Mouse (Mus musculus) hindbrain, postnatal 0 days (tissue): ENCODE measurements around the gene Pcgf2. TPM values are rescaled to one million over a fixed set of nuclear protein-coding genes. Genes with fewer than 3 reads are reported as not detected.

Experiments used
- ATAC-seq: fragments of 200-750 bp; cut with Nextera tagmentation; 2 replicates; pipeline ENCODE4 v1.8.0; 2017; ENCODE audit warnings: mild to moderate bottlenecking, moderate TSS enrichment, moderate library complexity
- DNase-seq: peaks from one replicate; pipeline ENCODE4 v3.0.0-alpha.2; 2015; ENCODE audit warnings: low spot score
- H3K27ac ChIP-seq: fragments of 300-500 bp; sonication (generic); 2 replicates; pipeline ENCODE4 v1.5.1; 2014; ENCODE audit warnings: mild to moderate bottlenecking
- H3K27me3 ChIP-seq: fragments of 300-500 bp; sonication (generic); 2 replicates; pipeline ENCODE4 v1.6.1; 2014; ENCODE audit warnings: low read length, mixed read lengths; ENCODE audit not compliant: insufficient read depth
- H3K36me3 ChIP-seq: fragments of 300-500 bp; sonication (generic); 2 replicates; pipeline ENCODE4 v1.6.1; 2014; ENCODE audit warnings: low read length, mixed read lengths; ENCODE audit not compliant: insufficient read depth
- H3K4me1 ChIP-seq: fragments of 300-500 bp; sonication (generic); 2 replicates; pipeline ENCODE4 v1.6.1; 2014; ENCODE audit warnings: antibody characterized with exemption, low read length, mixed read lengths; ENCODE audit not compliant: insufficient read depth
- H3K4me2 ChIP-seq: fragments of 300-500 bp; sonication (generic); 2 replicates; pipeline ENCODE4 v1.6.1; 2014; ENCODE audit warnings: low read depth, mild to moderate bottlenecking, low read length, moderate library complexity, mixed read lengths
- H3K4me3 ChIP-seq: fragments of 300-500 bp; sonication (generic); 2 replicates; pipeline ENCODE4 v1.5.1; 2014; ENCODE audit warnings: low read length
- H3K9ac ChIP-seq: fragments of 300-500 bp; sonication (generic); replicated peaks from 2 replicates; pipeline ENCODE4 v1.6.1; 2014; ENCODE audit warnings: mild to moderate bottlenecking, low read length, moderate library complexity, mixed read lengths
- H3K9me3 ChIP-seq: fragments of 300-500 bp; sonication (generic); 2 replicates; pipeline ENCODE4 v1.6.1; 2016; ENCODE audit warnings: low read length, mixed read lengths
- CTCF ChIP-seq: IDR thresholded peaks from 2 replicates; pipeline ENCODE4 v1.5.1; 2016; ENCODE audit warnings: antibody characterized with exemption, control low read depth, low read depth
- WGBS: fragments of 180-500 bp; shearing (Covaris S2); extraction: QIAGEN DNeasy Blood & Tissue Kit; methylation state at CpG from one replicate; pipeline ENCODE4 v1.1.7; 2014; 5-methylcytosine and 5-hydroxymethylcytosine counted together
- polyA plus RNA-seq: library from polyadenylated mRNA; unstranded; fragments of >200 nt; fragmentation: Nextera tagmentation; extraction: Ambion mirVana; gene quantifications from 2 replicates; pipeline ENCODE4 v1.2.1, GENCODE M21; 2015
- total RNA-seq: library from RNA; depleted of rRNA; stranded (reverse); fragments of >200 nt; gene quantifications from 2 replicates; pipeline ENCODE4 v1.2.3, GENCODE M21; 2014

Pcgf2 gene
- total and polyA plus RNA-seq, 2 experiments from 2014 or later = 13.3 to 18.0 TPM

DNA sequence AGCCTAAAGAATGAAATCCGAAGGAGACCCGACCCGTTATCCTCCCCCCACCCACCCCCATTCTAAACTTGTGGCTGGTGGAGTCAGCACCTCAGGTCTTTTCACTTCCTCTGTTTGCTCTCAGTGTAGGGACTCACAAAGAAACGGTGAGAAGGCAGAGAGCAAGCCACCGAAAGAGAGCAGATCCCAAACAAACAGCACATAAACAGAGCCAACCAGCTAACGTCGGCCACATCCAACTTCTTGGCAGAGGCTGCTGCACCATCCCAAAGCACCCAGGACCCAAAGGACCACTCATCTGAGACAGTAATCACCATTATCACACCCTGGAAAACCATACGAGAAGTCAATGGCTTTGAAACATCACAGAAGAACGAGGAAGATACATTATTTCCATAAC lies 43.1 kb upstream of the Pcgf2 start:
- Histone ChIP-seq H3K36me3 (peaks cover 19% of the 10 kb centered on the region), H3K4me3 (peak overlapping the region; percentile 75), H3K4me1 (peaks cover 17% of the 10 kb centered on the region), H3K9ac (peak overlapping the region; percentile 86), H3K9me3 (no peaks in the 10 kb centered on the region), H3K27ac (peak overlapping the region; percentile 98), H3K4me2 (peak overlapping the region; percentile 78), H3K27me3 (no peaks in the 10 kb centered on the region)
- TF ChIP-seq CTCF = no peak
- ATAC-seq (no peak), DNase-seq (peak; percentile 8)
- WGBS = 18% methylated on average over 9 of the region's 9 CpGs

DNA sequence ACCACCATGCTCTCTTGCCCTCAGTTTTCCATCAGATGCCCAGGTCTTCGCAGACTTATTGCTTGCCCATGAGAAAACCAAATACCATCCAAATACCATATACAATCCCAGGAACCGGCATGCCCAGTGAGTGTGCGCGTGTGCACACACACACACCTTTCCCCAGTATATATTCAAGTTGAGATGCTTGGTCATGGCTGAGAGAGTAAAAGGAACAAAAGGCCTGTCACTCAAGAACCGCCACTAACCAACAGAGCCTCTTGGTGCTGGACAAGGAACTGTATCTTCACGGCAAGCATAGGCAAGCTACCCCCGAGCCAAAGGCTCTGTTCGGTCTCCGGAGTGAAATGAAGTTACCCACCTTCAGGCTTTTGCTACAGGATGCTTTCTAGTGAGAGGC lies 42.3 kb upstream of the Pcgf2 start:
- 65% methylated on average over 9 of the region's 9 CpGs for WGBS
- no peak for TF ChIP-seq CTCF
- ATAC-seq (no peak), DNase-seq (no peak)
- H3K36me3 ChIP-seq = peaks cover 18% of the 10 kb centered on the region
- no peaks in the 10 kb centered on the region for H3K27me3 ChIP-seq
- H3K9ac ChIP-seq = 0 out of 2 replicates have a peak overlapping the region, but pooled peaks have one; percentile 86
- H3K4me2 ChIP-seq = peak overlapping the region; percentile 78
- peak overlapping the region; percentile 75; the same call in 1 of the 2 replicates for H3K4me3 ChIP-seq
- H3K4me1 ChIP-seq = peaks cover 17% of the 10 kb centered on the region
- no peaks in the 10 kb centered on the region for H3K9me3 ChIP-seq
- H3K27ac ChIP-seq = 0 out of 2 replicates have a peak overlapping the region, but pooled peaks have one; percentile 98

DNA sequence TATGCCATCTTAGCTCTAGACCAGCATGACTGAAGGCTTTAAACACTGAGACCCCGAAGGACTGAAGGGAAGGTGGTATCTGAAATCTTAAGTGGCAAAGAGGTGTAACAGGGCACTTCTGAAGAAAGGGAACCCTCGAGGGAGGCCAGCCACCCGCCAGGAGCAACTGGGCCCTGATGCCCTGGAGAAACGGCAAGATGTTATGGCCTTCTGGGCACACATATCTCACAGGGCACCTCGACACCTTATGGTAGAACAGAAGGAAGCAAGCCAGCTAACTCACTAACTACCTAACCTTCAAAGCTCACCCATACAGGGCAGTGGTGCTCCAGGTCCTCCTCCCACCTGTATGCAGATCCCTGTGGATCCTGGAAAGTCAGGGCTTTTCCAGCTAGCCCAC lies 41.9 kb upstream of the Pcgf2 start:
- Histone ChIP-seq H3K9me3 (no peaks in the 10 kb centered on the region), H3K36me3 (peaks cover 13% of the 10 kb centered on the region), H3K4me1 (peaks cover 17% of the 10 kb centered on the region), H3K4me2 (peak overlapping the region; percentile 78), H3K4me3 (no peak overlapping the region), H3K27ac (no peak overlapping the region), H3K9ac (no peak overlapping the region), H3K27me3 (no peaks in the 10 kb centered on the region)
- DNase-seq (no peak), ATAC-seq (no peak)
- no peak for TF ChIP-seq CTCF
- WGBS = 89% methylated on average over 5 of the region's 5 CpGs

DNA sequence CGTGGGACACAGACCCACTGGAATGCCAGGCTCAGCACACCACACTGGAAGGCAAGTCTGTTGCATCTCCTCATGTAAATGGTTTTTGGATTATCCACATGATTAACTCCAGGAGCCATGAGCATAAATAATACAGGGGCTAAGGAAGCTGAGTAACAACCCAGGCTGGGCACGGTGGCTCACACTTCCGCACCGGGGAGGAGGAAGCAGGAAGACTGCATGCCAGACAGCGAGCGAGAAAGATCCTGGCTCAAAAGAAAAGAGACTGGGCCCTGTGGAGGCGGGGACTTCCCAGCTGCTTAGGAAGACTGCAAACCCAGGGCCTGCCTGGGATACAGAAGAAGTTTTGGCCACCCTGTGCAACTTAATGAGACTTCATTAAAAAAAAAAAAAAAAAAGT lies 39.9 kb upstream of the Pcgf2 start:
- 32% methylated on average over 7 of the region's 7 CpGs for WGBS
- H3K27ac ChIP-seq = 0 out of 2 replicates have a peak overlapping the region, but pooled peaks have one; percentile 32
- no peaks in the 10 kb centered on the region for H3K36me3 ChIP-seq
- H3K9ac ChIP-seq = no peak overlapping the region
- no peaks in the 10 kb centered on the region for H3K9me3 ChIP-seq
- H3K4me1 ChIP-seq = peaks cover 17% of the 10 kb centered on the region
- no peak for TF ChIP-seq CTCF
- no peak overlapping the region for H3K4me2 ChIP-seq
- H3K27me3 ChIP-seq = no peaks in the 10 kb centered on the region
- DNase-seq = no peak
- no peak for ATAC-seq
- H3K4me3 ChIP-seq = no peak overlapping the region

DNA sequence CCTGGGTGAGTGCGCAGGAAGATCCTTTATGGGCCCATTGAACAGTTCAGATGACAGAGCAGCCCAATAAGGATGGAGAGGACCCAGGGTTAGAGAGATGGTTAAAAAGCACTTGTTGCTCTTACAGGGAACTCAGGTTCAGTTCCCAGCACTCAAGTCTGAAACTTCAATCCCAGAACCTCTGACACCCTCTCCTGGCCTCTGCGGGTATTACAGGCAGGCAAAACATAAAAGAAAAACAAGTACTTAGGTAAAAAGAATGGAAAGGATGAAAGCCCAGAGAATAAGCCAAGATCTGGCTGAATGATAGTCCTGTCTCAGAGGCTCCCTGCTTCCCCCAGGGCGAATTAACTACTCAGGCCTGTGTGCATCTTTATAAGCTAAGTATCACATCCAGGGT lies 38.9 kb upstream of the Pcgf2 start:
- no peak overlapping the region for H3K4me2 ChIP-seq
- H3K27me3 ChIP-seq = no peaks in the 10 kb centered on the region
- ATAC-seq (no peak), DNase-seq (no peak)
- no peak overlapping the region for H3K27ac ChIP-seq
- TF ChIP-seq CTCF = peak; percentile 22; the same call in 1 of the 2 replicates
- WGBS = 89% methylated on average over 3 of the region's 3 CpGs
- H3K4me3 ChIP-seq = no peak overlapping the region
- no peaks in the 10 kb centered on the region for H3K36me3 ChIP-seq
- H3K9me3 ChIP-seq = no peaks in the 10 kb centered on the region
- peaks cover 17% of the 10 kb centered on the region for H3K4me1 ChIP-seq
- H3K9ac ChIP-seq = no peak overlapping the region

DNA sequence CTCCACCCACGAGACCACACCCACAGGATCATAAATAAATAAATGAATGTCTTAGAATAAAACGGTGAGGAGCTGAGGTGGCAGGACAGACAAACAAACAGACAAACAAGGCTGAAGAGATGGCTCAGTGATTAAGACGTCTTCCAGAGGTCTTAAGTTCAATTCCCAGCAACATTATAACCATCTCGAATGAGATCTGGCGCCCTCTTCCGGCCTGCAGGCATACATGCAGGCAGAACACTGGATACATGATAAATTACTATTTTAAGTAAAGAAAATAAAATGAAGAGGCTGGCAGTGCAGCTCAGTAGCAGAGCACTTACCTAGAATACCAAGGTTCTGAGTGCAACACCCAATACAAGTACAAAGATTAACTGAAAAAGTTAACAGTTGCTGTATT lies 38.4 kb upstream of the Pcgf2 start:
- Histone ChIP-seq H3K4me1 (peaks cover 17% of the 10 kb centered on the region), H3K36me3 (no peaks in the 10 kb centered on the region), H3K4me3 (no peak overlapping the region), H3K9ac (no peak overlapping the region), H3K27ac (no peak overlapping the region), H3K9me3 (no peaks in the 10 kb centered on the region), H3K4me2 (no peak overlapping the region), H3K27me3 (no peaks in the 10 kb centered on the region)
- TF ChIP-seq CTCF = peak; percentile 54
- DNase-seq = peak; percentile 28
- 69% methylated on average over 6 of the region's 6 CpGs for WGBS
- ATAC-seq = no peak

DNA sequence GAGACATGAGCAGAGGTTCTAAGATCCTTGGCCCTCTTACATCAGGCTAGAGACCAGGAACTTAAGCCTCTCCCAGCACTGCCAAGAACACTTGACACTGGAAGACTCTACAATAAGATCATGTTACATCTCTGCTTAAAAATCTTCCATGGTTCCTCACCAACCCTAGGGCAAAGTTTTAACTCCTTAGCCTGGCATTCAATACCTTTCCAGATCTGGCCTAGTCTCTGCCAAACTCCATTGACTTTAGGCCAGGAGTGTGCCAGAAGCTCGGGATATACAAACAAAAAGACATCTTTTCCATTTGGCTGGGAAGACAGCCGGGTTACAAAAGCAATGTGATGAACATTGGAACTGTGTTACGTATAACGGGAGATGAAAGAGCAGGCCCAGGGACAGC lies 37.3 kb upstream of the Pcgf2 start:
- no peak overlapping the region for H3K9ac ChIP-seq
- no peaks in the 10 kb centered on the region for H3K36me3 ChIP-seq
- ATAC-seq (no peak), DNase-seq (no peak)
- no peaks in the 10 kb centered on the region for H3K27me3 ChIP-seq
- 51% methylated on average over 4 of the region's 4 CpGs for WGBS
- no peak overlapping the region; the same call in 1 of the 2 replicates for H3K27ac ChIP-seq
- H3K4me2 ChIP-seq = no peak overlapping the region
- H3K9me3 ChIP-seq = no peaks in the 10 kb centered on the region
- TF ChIP-seq CTCF = no peak
- peaks cover 6% of the 10 kb centered on the region for H3K4me1 ChIP-seq
- no peak overlapping the region for H3K4me3 ChIP-seq
